ENCODE assay signal across 9 mouse cellular contexts in genomic region chr7:126502751-126503150, GRCm38 (mm10). TPM values are rescaled to one million over a fixed set of nuclear protein-coding genes. Genes with fewer than 3 reads are reported as not detected.
DNase-seq lines count a peak whose midpoint lies in the region; ATAC-seq and TF ChIP-seq lines count a peak whose summit lies in the region.
"Had no signal": no experiment of that assay in that cellular context is flagged by ENCODE, and none has a peak within 500 bp of the region (broad histone marks: within the 10 kb centered on the region; RNA-seq: fewer than 3 reads in every experiment).

No protein-coding gene starts in this region.

- no peak for DNase-seq in layer of hippocampus, adult 2 months (ENCODE audit: low spot score in 2 of 2)
- no peak for DNase-seq in layer of hippocampus, postnatal 36 days
- no peak for DNase-seq in embryonic facial prominence, embryonic 11.5 days (ENCODE audit: low spot score)
- no peak for DNase-seq in intestine, embryonic 14.5 days (ENCODE audit: low spot score)
- DNase-seq in midbrain, postnatal 0 days (ENCODE audit: low spot score) = no peak
- DNase-seq in thymus, postnatal 36 days = no peak
- no peak for DNase-seq in kidney, postnatal 10 days
- DNase-seq in spleen, adult 18-20 months = no peak

- peak overlapping the region; percentile 50 for H3K4me2 ChIP-seq in embryonic facial prominence, embryonic 11.5 days (ENCODE audit: low read depth, low read length)
- peak overlapping the region; percentile 82; the same call in 1 of the 2 replicates for H3K4me2 ChIP-seq in intestine, embryonic 14.5 days (ENCODE audit: low read length)
- H3K4me2 ChIP-seq in midbrain, postnatal 0 days (ENCODE audit: low read depth, low read length, poor library complexity, severe bottlenecking) = peak overlapping the region; percentile 59

- H3K27ac ChIP-seq in layer of hippocampus, adult 2 months = peak overlapping the region; percentile 98
- peak overlapping the region; percentile 99 for H3K27ac ChIP-seq in embryonic facial prominence, embryonic 11.5 days (replicated peaks; ENCODE audit: low read depth, low read length)
- H3K27ac ChIP-seq in intestine, embryonic 14.5 days (ENCODE audit: low read depth) = peak overlapping the region; percentile 99
- H3K27ac ChIP-seq in midbrain, postnatal 0 days (ENCODE audit: low read depth, low read length) = peak overlapping the region; percentile 100

- H3K27me3 ChIP-seq in embryonic facial prominence, embryonic 11.5 days (ENCODE audit: control insufficient read depth, insufficient read depth, low read length) = no peaks in the 10 kb centered on the region
- no peaks in the 10 kb centered on the region for H3K27me3 ChIP-seq in intestine, embryonic 14.5 days (replicated peaks; ENCODE audit: control insufficient read depth, insufficient read depth, low read length)
- H3K27me3 ChIP-seq in midbrain, postnatal 0 days (ENCODE audit: insufficient read depth, low read length) = no peaks in the 10 kb centered on the region

- H3K4me1 ChIP-seq in embryonic facial prominence, embryonic 11.5 days (ENCODE audit: control insufficient read depth, insufficient read depth, low read length) = no peaks in the 10 kb centered on the region
- peaks cover 8% of the 10 kb centered on the region for H3K4me1 ChIP-seq in intestine, embryonic 14.5 days (replicated peaks; ENCODE audit: control insufficient read depth, insufficient read depth, low read length)
- H3K4me1 ChIP-seq in midbrain, postnatal 0 days (ENCODE audit: insufficient read depth, low read length) = peaks cover 3% of the 10 kb centered on the region; the same call in 1 of the 2 replicates

- H3K4me3 ChIP-seq in layer of hippocampus, adult 2 months = peak overlapping the region; percentile 100
- H3K4me3 ChIP-seq in embryonic facial prominence, embryonic 11.5 days (ENCODE audit: low read depth, low read length) = peak overlapping the region; percentile 100
- peak overlapping the region; percentile 100 for H3K4me3 ChIP-seq in intestine, embryonic 14.5 days (ENCODE audit: low read depth, low read length)
- peak overlapping the region; percentile 95 for H3K4me3 ChIP-seq in midbrain, postnatal 0 days (ENCODE audit: low read depth, low read length)

- no peaks in the 10 kb centered on the region for H3K9me3 ChIP-seq in embryonic facial prominence, embryonic 11.5 days (replicated peaks; ENCODE audit: control insufficient read depth, low read length)
- no peaks in the 10 kb centered on the region for H3K9me3 ChIP-seq in intestine, embryonic 14.5 days (ENCODE audit: control insufficient read depth, low read length)
- H3K9me3 ChIP-seq in midbrain, postnatal 0 days (ENCODE audit: low read length) = no peaks in the 10 kb centered on the region

- H3K9ac ChIP-seq in embryonic facial prominence, embryonic 11.5 days (replicated peaks; ENCODE audit: low read length) = peak overlapping the region; percentile 100
- peak overlapping the region; percentile 98 for H3K9ac ChIP-seq in intestine, embryonic 14.5 days (ENCODE audit: low read length)
- H3K9ac ChIP-seq in midbrain, postnatal 0 days (replicated peaks; ENCODE audit: low read length, poor library complexity, severe bottlenecking) = peak overlapping the region; percentile 100

- under 1% methylated on average over 39 of the region's 40 CpGs for WGBS in embryonic facial prominence, embryonic 11.5 days
- under 1% methylated on average over 40 of the region's 40 CpGs for WGBS in intestine, embryonic 14.5 days
- WGBS in midbrain, postnatal 0 days = under 1% methylated on average over 38 of the region's 40 CpGs

- no peak for TF ChIP-seq CTCF in layer of hippocampus, adult 2 months (conservative IDR thresholded peaks at IDR 0.05)
- no peak for TF ChIP-seq CTCF in midbrain, postnatal 0 days (IDR thresholded peaks at IDR 0.05)

- peaks cover 17% of the 10 kb centered on the region for H3K36me3 ChIP-seq in embryonic facial prominence, embryonic 11.5 days (replicated peaks; ENCODE audit: control insufficient read depth, insufficient read depth, low read depth, low read length)
- H3K36me3 ChIP-seq in intestine, embryonic 14.5 days (ENCODE audit: control insufficient read depth, insufficient read depth, low read length) = peaks cover 35% of the 10 kb centered on the region
- H3K36me3 ChIP-seq in midbrain, postnatal 0 days (ENCODE audit: insufficient read depth, low read length) = peaks cover 28% of the 10 kb centered on the region

- ATAC-seq in embryonic facial prominence, embryonic 11.5 days (replicated peaks; ENCODE audit: insufficient number of reproducible peaks, low FRiP score, low TSS enrichment, low read depth) = no peak; the same call in 1 of the 2 replicates
- no peak; the same call in 1 of the 2 replicates for ATAC-seq in intestine, embryonic 14.5 days (replicated peaks; ENCODE audit: low FRiP score, low TSS enrichment, low read depth)
- ATAC-seq in midbrain, postnatal 0 days (ENCODE audit: low FRiP score) = no peak

RNA-seq across cellular contexts. Expression of gene Atxn2l, which starts 0.5 kb away (rescaled TPM):
- 100 to 1,000 TPM; 132 to 133 TPM for total RNA-seq in layer of hippocampus, adult 2 months (2021)
- total RNA-seq in layer of hippocampus, postnatal 36 days (2021) = 100 to 1,000 TPM; 113 to 134 TPM
- 44.8 and 46.2 TPM in 2 replicates for polyA plus RNA-seq in embryonic facial prominence, embryonic 11.5 days (2014; fragmentation: Nextera tagmentation; extraction: Ambion mirVana)
- polyA plus RNA-seq in intestine, embryonic 14.5 days (2014; fragmentation: Nextera tagmentation; extraction: Ambion mirVana) = 44.4 and 50.7 TPM in 2 replicates
- total RNA-seq in midbrain, postnatal 0 days (2014; rRNA removed) = 80.5 and 84.0 TPM in 2 replicates
- polyA plus RNA-seq in midbrain, postnatal 0 days (2015; fragmentation: Nextera tagmentation; extraction: Ambion mirVana) = 52.1 and 65.4 TPM in 2 replicates

RNA-seq across cellular contexts. Expression of gene Tufm, which starts 15.6 kb away (rescaled TPM):
- total RNA-seq in layer of hippocampus, adult 2 months (2021) = 10 to 100 TPM; 81.9 to 86.7 TPM
- 10 to 100 TPM; 88.9 to 94.0 TPM for total RNA-seq in layer of hippocampus, postnatal 36 days (2021)
- polyA plus RNA-seq in embryonic facial prominence, embryonic 11.5 days (2014; fragmentation: Nextera tagmentation; extraction: Ambion mirVana) = 158 and 159 TPM in 2 replicates
- polyA plus RNA-seq in intestine, embryonic 14.5 days (2014; fragmentation: Nextera tagmentation; extraction: Ambion mirVana) = 188 and 192 TPM in 2 replicates
- 68.6 and 86.2 TPM in 2 replicates for total RNA-seq in midbrain, postnatal 0 days (2014; rRNA removed)
- polyA plus RNA-seq in midbrain, postnatal 0 days (2015; fragmentation: Nextera tagmentation; extraction: Ambion mirVana) = 101 and 106 TPM in 2 replicates

RNA-seq across cellular contexts. Expression of gene Sh2b1, which starts 27.5 kb away (rescaled TPM):
- total RNA-seq in layer of hippocampus, adult 2 months (2021) = 10 to 100 TPM; 69.1 to 70.1 TPM
- total RNA-seq in layer of hippocampus, postnatal 36 days (2021) = 10 to 100 TPM; 72.5 to 73.2 TPM
- polyA plus RNA-seq in embryonic facial prominence, embryonic 11.5 days (2014; fragmentation: Nextera tagmentation; extraction: Ambion mirVana) = 36.3 and 39.3 TPM in 2 replicates
- polyA plus RNA-seq in intestine, embryonic 14.5 days (2014; fragmentation: Nextera tagmentation; extraction: Ambion mirVana) = 40.9 and 41.4 TPM in 2 replicates
- 41.3 and 46.8 TPM in 2 replicates for total RNA-seq in midbrain, postnatal 0 days (2014; rRNA removed)
- 63.9 and 64.9 TPM in 2 replicates for polyA plus RNA-seq in midbrain, postnatal 0 days (2015; fragmentation: Nextera tagmentation; extraction: Ambion mirVana)

RNA-seq across cellular contexts. Expression of gene Atp2a1, which starts 39.8 kb away (rescaled TPM):
- total RNA-seq in layer of hippocampus, adult 2 months (2021) = under 1 TPM; 0.81 to 0.84 TPM
- total RNA-seq in layer of hippocampus, postnatal 36 days (2021) = under 1 TPM; 0.55 to 0.63 TPM
- polyA plus RNA-seq in embryonic facial prominence, embryonic 11.5 days (2014; fragmentation: Nextera tagmentation; extraction: Ambion mirVana) = 6.6 and 6.7 TPM in 2 replicates
- 0.16 TPM in 1 of 2 replicates, not detected in the other for polyA plus RNA-seq in intestine, embryonic 14.5 days (2014; fragmentation: Nextera tagmentation; extraction: Ambion mirVana)
- total RNA-seq in midbrain, postnatal 0 days (2014; rRNA removed) = 0.14 and 0.33 TPM in 2 replicates
- 0.35 and 0.56 TPM in 2 replicates for polyA plus RNA-seq in midbrain, postnatal 0 days (2015; fragmentation: Nextera tagmentation; extraction: Ambion mirVana)
- total RNA-seq: adrenal gland, adult 2 months had no signal
- polyA plus RNA-seq: adrenal gland, adult 2 months had no signal
